Mouse (Mus musculus) testis, adult 2 months (tissue): ENCODE measurements around the gene Cdc42ep4. TPM values are rescaled to one million over a fixed set of nuclear protein-coding genes. Genes with fewer than 3 reads are reported as not detected.

Experiments
- H3K27ac ChIP-seq: fragments of 200-500 bp; 2 replicates; pipeline ENCODE4 v1.5.1; 2012; ENCODE audit warnings: low read depth, low read length; ENCODE audit not compliant: control insufficient read depth, insufficient read depth
- H3K27me3 ChIP-seq: fragments of 200-500 bp; 2 replicates; pipeline ENCODE4 v1.6.1; 2012; ENCODE audit warnings: mild to moderate bottlenecking, low read length, moderate library complexity; ENCODE audit not compliant: control insufficient read depth, insufficient read depth
- H3K36me3 ChIP-seq: fragments of 200-500 bp; 2 replicates; pipeline ENCODE4 v1.6.1; 2012; ENCODE audit warnings: mild to moderate bottlenecking, low read length; ENCODE audit not compliant: control insufficient read depth, insufficient read depth
- H3K4me1 ChIP-seq: fragments of 200-500 bp; 2 replicates; pipeline ENCODE4 v1.6.1; 2012; ENCODE audit warnings: low read length; ENCODE audit not compliant: control insufficient read depth, insufficient read depth
- H3K4me3 ChIP-seq: fragments of 200-500 bp; 2 replicates; pipeline ENCODE4 v1.5.1; 2012; ENCODE audit warnings: low read depth, mild to moderate bottlenecking, low read length, moderate library complexity, mixed read lengths; ENCODE audit not compliant: control insufficient read depth
- CTCF ChIP-seq: fragments of 200-500 bp; IDR thresholded peaks from 2 replicates; pipeline ENCODE4 v1.5.1; 2012; ENCODE audit warnings: low read depth, mild to moderate bottlenecking, inconsistent platforms, low read length, moderate library complexity; ENCODE audit not compliant: control insufficient read depth, insufficient read depth, insufficient replicate concordance
- POLR2A ChIP-seq: fragments of 200-500 bp; IDR thresholded peaks from 2 replicates; pipeline ENCODE4 v1.6.1; 2012; ENCODE audit warnings: low read depth, mild to moderate bottlenecking, inconsistent platforms, low read length, moderate library complexity; ENCODE audit not compliant: control insufficient read depth
- polyA plus RNA-seq: library from polyadenylated mRNA; depleted of rRNA; stranded (reverse); fragments of >200 nt; gene quantifications from 2 replicates; pipeline ENCODE4 v1.2.3, GENCODE M21; 2012; rRNA removed

Gene Cdc42ep4
- polyA plus RNA-seq, 1 experiment = 27.4 TPM

DNA sequence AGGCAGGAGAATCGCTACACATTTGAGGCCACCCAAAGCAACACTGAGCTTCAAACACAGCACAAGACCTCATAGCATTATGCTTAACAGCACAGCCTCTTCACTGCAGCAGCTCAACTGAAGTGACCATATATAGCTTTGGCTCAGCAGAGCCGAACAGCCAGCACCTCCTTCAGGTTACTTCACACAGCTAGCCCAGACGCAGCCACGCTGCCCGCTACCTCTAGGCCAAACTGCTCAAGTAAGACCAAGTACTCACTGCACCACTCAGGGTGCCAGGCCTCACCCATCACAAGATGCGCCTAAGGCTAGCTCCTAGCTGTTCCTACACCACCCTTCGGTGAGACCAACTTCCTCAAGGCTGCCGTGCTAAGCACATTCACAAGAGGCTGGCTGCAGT, 73.3 kb downstream of the Cdc42ep4 start:
- Histone ChIP-seq H3K27me3 (no peaks in the 10 kb centered on the region), H3K27ac (peak overlapping the region; percentile 17; the same call in 1 of the 2 replicates), H3K4me1 (peaks cover 4% of the 10 kb centered on the region), H3K4me3 (0 out of 2 replicates have a peak overlapping the region, but pooled peaks have one; percentile 4), H3K36me3 (peaks cover 5% of the 10 kb centered on the region)
- no peak for TF ChIP-seq CTCF

GRCm38 (mm10) chr11:113677378-113677777, 74.3 kb downstream of the Cdc42ep4 start:
- no peak overlapping the region for H3K4me3 ChIP-seq
- H3K36me3 ChIP-seq = peaks cover 5% of the 10 kb centered on the region
- H3K4me1 ChIP-seq = peaks cover 2% of the 10 kb centered on the region; the same call in 1 of the 2 replicates
- H3K27ac ChIP-seq = no peak overlapping the region
- no peak for TF ChIP-seq CTCF
- TF ChIP-seq POLR2A = no peak
- H3K27me3 ChIP-seq = no peaks in the 10 kb centered on the region

Other genes with a start within 250 kb of the Cdc42ep4 start
- 0.85 and 1.3 TPM in 2 replicates for gene Sstr2, start 132.5 kb downstream of the Cdc42ep4 start, polyA plus RNA-seq
- 50.2 and 58.0 TPM in 2 replicates for gene Cog1, start 102.7 kb downstream of the Cdc42ep4 start, polyA plus RNA-seq
- 8.1 and 8.9 TPM in 2 replicates for gene Slc39a11, start 101.8 kb downstream of the Cdc42ep4 start, polyA plus RNA-seq
- gene Fam104a, start 67.7 kb downstream of the Cdc42ep4 start, polyA plus RNA-seq = 143 and 168 TPM in 2 replicates
- 226 and 236 TPM in 2 replicates for gene D11Wsu47e, start 67.5 kb downstream of the Cdc42ep4 start, polyA plus RNA-seq
- gene Cpsf4l, start 41.9 kb downstream of the Cdc42ep4 start, polyA plus RNA-seq = 74.1 and 80.7 TPM in 2 replicates